9 mouse cellular contexts compared by ENCODE assay signal in the genomic region with DNA sequence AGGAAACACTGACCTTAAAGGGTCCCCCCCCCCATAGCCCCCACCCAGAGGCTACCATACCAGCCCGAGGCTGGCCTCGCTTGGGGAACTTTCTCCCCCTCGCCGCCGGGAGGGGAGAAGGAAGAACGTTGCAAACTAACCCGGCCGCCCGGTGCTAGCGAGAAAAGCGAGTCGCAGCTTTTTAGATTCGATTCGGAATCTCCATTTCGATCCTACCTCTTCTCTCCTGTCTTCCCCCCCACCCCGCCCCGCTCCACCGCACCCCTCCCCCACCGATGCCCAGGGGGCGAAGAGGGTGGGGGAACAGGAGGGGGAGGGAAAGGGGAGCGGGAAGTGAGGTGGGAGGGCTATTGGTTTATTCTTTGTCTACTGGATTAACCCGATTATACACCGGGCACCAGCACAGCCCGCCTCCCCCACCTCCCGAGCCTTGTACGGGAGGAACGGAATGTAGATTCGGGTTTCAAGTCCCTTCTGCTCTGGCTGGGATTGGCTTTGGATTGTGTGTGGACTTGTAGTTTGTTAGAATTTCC. TPM values are rescaled to one million over a fixed set of nuclear protein-coding genes. Genes with fewer than 3 reads are reported as not detected.
DNase-seq lines count a peak whose midpoint lies in the region; ATAC-seq lines count a peak whose summit lies in the region.
"Had no signal": no experiment of that assay in that cellular context is flagged by ENCODE, and none has a peak within 500 bp of the region (broad histone marks: within the 10 kb centered on the region; RNA-seq: fewer than 3 reads in every experiment).

No protein-coding gene starts in this region.

- peak; percentile 60 for DNase-seq in layer of hippocampus, adult 11-12 months (ENCODE audit: low spot score)
- no peak for DNase-seq in layer of hippocampus, adult 9-10 months (ENCODE audit: low spot score)
- peak; percentile 84 for DNase-seq in embryo, embryonic 10 days (ENCODE audit: low spot score)
- DNase-seq in gastrocnemius, postnatal 14 days = peak; percentile 75
- peak; percentile 92 for DNase-seq in intestine, embryonic 14.5 days (ENCODE audit: low spot score)
- DNase-seq in left cerebral cortex, postnatal 10 days (ENCODE audit: extremely low spot score in 1 of 2, low spot score in 2 of 2) = peak; percentile 64 to 81
- DNase-seq in skeletal muscle tissue, adult 2 months (ENCODE audit: low read depth, low spot score) = peak; percentile 64

- H3K4me1 ChIP-seq in intestine, embryonic 14.5 days (replicated peaks; ENCODE audit: control insufficient read depth, insufficient read depth, low read length) = peaks cover 10% of the 10 kb centered on the region; the same call in 1 of the 2 replicates

- WGBS in intestine, embryonic 14.5 days = 0% methylated on average over 23 of the region's 28 CpGs
- under 1% methylated on average over 21 of the region's 28 CpGs for WGBS in macrophage (ENCODE audit: missing documents)

- intact Hi-C loops in gastrocnemius, postnatal 14 days (cut with DNase I; ENCODE audit: low total_unique reads) = no loop called here
- intact Hi-C loops in left cerebral cortex, postnatal 10 days (cut with DNase I) = loop anchor here (5.0 to 10.0 kb wide), 6 partner anchors 265 to 723 kb away; a partner anchor contains a TSS

- H3K79me2 ChIP-seq in macrophage (ENCODE audit: inconsistent target) = peaks cover 40% of the 10 kb centered on the region

- peaks cover 7% of the 10 kb centered on the region for H3K36me3 ChIP-seq in intestine, embryonic 14.5 days (ENCODE audit: control insufficient read depth, insufficient read depth, low read length)
- no peaks in the 10 kb centered on the region for H3K36me3 ChIP-seq in macrophage (ENCODE audit: inconsistent target)

- no peaks in the 10 kb centered on the region for H3K27me3 ChIP-seq in intestine, embryonic 14.5 days (replicated peaks; ENCODE audit: control insufficient read depth, insufficient read depth, low read length)
- H3K27me3 ChIP-seq: CH12.LX had no signal

- H3K9ac ChIP-seq in intestine, embryonic 14.5 days (ENCODE audit: low read length) = peak overlapping the region; percentile 79

- no peaks in the 10 kb centered on the region for H3K9me3 ChIP-seq in intestine, embryonic 14.5 days (ENCODE audit: control insufficient read depth, low read length)

- peak overlapping the region; percentile 97 for H3K4me3 ChIP-seq in intestine, embryonic 14.5 days (ENCODE audit: low read depth, low read length)
- peak overlapping the region; percentile 71 for H3K4me3 ChIP-seq in macrophage (ENCODE audit: inconsistent target)

- H3K27ac ChIP-seq in intestine, embryonic 14.5 days (ENCODE audit: low read depth) = peak overlapping the region; percentile 99
- H3K27ac ChIP-seq in macrophage = peak overlapping the region; percentile 91

- peak overlapping the region; percentile 98 for H3K4me2 ChIP-seq in intestine, embryonic 14.5 days (ENCODE audit: low read length)

- peak; percentile 57 for ATAC-seq in intestine, embryonic 14.5 days (replicated peaks; ENCODE audit: low FRiP score, low TSS enrichment, low read depth)

RNA-seq across cellular contexts. Expression of a gene that starts 1.0 kb away (rescaled TPM):
- 10 to 100 TPM; 25.0 to 31.8 TPM for total RNA-seq in gastrocnemius, postnatal 14 days (2021)
- 48.3 and 50.0 TPM in 2 replicates for polyA plus RNA-seq in intestine, embryonic 14.5 days (2014; fragmentation: Nextera tagmentation; extraction: Ambion mirVana)
- 10 to 100 TPM; 63.5 to 70.8 TPM for total RNA-seq in left cerebral cortex, postnatal 10 days (2021)
- 10 to 100 TPM in 1 of 26 experiments, 1 to 10 TPM in 25; 1.1 to 13.1 (median 3.9) TPM for total RNA-seq in macrophage (2018; cell fraction: chromatin; rRNA removed)
- 10 to 100 TPM in 3 of 26 experiments, 1 to 10 TPM in 23; 1.3 to 14.4 (median 4.5) TPM for total RNA-seq in macrophage (2018; cell fraction: cytosol; rRNA removed)
- 10 to 100 TPM in 7 of 26 experiments, 1 to 10 TPM in 19; 3.2 to 23.0 (median 5.9) TPM for total RNA-seq in macrophage (2018; cell fraction: nucleus; rRNA removed)
- 2.3 to 14.3 TPM (median 3.0 TPM) in 3 replicates for polyA plus RNA-seq in macrophage (2018)
- total RNA-seq: CH12.LX had no signal
